Mouse (Mus musculus) left cerebral cortex, postnatal 10 days (tissue): ENCODE data around the gene 6820408C15Rik. TPM values are rescaled to one million over a fixed set of nuclear protein-coding genes. Genes with fewer than 3 reads are reported as not detected.
A peak's percentile ranks its signal among the peaks of the same experiment; 100 is the strongest.

Experiments used
- DNase-seq, 2 experiments: peaks; one replicate each; pipeline ENCODE4 v3.0.0; 2021 to 2022; ENCODE audit warnings: low spot score in 2 of 2, mixed read lengths in 1 of 2; ENCODE audit errors: extremely low spot score in 1 of 2
- intact Hi-C: fragments of 180-260 bp; cut with DNase I; formaldehyde crosslinking; loops from one replicate; pipeline ENCODE4 v1.15.1; 2025
- total RNA-seq, 2 experiments: library from RNA; stranded (reverse); gene quantifications; 2 replicates each; pipeline ENCODE4 v1.2.3; 2021

Gene 6820408C15Rik
- 1 to 10 TPM; 3.4 to 3.7 TPM for total RNA-seq

DNA sequence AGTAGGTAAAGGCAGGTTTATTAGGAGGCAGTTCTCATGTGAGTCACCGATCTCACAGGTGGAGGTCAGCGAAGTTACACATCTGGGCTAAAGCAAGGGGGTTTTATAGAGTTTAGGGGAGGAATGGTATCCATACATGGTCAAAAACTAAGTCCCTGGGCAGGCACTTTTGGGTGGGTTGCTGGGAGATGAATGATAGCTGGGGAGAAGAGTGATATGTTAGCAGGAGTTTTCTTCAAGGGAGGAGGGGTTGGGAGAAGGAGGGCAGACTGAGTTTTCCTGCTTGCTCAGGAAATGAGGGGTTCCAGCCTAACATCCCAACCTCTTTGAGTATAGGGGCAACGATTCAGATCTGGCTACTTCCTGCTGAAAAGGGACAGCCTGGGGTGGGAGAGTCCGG, at the start of gene 6820408C15Rik:
Gene 6820408C15Rik (plus strand): TSS at position 301 of the 400 bp plus-strand sequence.
- no peak for DNase-seq
- intact Hi-C loops, result no loop called here

DNA sequence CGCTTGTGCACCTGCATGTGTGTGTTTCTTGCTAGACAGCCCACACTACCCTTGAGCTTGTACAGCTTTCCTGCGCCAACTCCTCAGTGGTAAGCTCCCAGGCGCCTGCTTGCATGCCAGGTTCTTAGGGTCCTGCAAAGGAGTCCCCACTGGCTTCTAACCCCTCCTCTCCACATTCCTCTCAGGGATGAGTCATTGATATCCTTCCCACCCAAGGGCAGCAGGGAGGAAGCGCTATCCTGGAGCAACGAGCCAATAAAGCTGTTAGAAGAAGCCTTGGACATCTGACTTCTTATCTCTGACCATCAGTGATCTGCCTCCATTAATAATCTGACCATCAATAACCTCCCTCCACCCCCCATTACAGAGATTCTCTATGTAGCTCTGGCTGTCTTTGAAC, 47.5 kb upstream of the 6820408C15Rik start:
- intact Hi-C loops, result loop anchor here (10.0 kb wide), 1 partner anchor 273 kb away; no protein-coding TSS in a partner anchor
- DNase-seq, result no peak

DNA sequence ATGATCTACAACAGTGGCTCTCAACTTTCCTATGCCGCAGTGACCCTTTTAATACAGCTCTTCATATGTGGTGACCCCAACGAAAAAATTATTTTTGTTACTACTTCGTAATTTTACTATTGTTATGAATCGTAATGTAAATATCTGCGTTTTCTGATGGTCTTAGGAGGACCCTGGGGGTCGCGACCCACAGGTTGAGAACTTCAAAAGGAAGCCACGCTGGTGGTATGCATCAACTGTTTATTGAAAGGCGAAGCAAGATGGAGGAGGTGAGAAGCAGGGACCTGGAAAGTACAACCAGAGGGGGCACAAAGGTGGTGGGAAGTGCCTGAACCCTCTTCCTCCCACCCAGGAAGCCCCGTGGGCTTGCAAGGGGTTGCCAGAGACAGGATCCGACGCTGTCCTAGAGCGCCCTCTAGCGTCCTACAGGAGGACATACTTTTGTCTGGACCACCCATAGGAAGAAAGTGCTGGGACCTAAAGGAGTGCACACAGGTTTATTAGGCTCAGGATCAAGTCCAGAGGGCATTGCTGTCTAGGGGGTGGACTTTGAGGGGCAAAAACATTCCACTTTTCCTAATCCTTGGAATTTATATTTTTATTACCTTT, 46.8 kb upstream of the 6820408C15Rik start:
- intact Hi-C loops, result loop anchor here (10.0 kb wide), 1 partner anchor 274 kb away; no protein-coding TSS in a partner anchor
- DNase-seq, result peak in 1 of 2 experiments; percentile 62

DNA sequence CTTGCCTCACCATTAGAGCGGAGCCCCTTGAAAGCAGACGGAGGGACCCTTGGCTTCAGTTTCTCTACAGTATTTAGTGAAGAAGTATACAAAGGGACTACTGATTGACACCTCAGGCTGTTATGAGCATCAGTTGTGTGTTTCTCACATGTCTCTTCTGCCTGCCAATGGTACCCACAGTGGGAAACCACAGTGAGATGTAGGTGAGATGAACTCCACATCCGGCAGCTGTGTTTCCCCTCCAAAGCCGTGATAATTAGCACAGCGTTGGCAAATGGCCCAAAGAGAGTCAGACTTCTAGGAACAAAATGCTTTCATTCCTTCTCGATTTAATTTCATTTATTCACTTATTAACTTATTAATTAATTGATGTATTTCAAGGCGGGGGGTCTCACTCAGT, 43.3 kb upstream of the 6820408C15Rik start:
- DNase-seq, result no peak
- intact Hi-C loops, result no loop called here

DNA sequence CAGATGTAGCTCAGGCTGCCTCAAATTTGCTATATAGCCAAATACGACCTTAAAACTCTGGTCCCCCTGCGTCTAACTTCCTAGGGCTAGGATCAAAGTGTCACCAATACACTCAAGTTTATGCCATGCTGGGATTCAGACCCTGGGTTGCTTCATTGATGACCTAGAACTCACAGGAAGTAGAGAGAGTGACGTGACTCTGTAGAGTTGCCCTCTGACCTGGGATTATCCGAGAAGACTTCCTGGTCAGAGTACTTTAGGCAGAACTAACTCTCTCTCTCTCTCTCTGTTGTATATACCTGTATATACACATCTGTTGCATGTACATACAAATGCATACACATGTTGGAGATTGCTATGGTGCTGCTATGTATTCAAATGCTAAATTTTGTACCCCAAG, 42.7 kb upstream of the 6820408C15Rik start:
- intact Hi-C loops, result no loop called here
- DNase-seq, result no peak

DNA sequence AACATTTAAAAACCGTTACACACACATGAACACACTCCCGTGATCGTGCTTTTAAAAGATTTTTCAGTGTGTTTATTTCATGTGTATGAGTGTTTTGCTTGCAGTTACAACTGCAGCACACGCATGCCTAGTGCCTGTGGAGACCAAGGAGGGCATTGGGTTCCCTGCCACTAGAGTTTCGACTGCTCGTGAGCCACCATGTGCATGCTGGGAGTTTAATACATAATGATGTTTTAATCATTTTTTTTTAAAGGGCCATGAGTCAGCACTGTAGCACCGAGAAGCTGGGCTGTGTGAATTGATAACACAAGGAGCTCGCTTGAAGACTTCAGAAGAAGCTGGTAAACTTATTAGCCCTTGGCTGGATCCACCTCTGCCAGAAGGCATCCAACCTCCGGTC, 41.8 kb upstream of the 6820408C15Rik start:
- DNase-seq, result no peak
- intact Hi-C loops, result no loop called here

DNA sequence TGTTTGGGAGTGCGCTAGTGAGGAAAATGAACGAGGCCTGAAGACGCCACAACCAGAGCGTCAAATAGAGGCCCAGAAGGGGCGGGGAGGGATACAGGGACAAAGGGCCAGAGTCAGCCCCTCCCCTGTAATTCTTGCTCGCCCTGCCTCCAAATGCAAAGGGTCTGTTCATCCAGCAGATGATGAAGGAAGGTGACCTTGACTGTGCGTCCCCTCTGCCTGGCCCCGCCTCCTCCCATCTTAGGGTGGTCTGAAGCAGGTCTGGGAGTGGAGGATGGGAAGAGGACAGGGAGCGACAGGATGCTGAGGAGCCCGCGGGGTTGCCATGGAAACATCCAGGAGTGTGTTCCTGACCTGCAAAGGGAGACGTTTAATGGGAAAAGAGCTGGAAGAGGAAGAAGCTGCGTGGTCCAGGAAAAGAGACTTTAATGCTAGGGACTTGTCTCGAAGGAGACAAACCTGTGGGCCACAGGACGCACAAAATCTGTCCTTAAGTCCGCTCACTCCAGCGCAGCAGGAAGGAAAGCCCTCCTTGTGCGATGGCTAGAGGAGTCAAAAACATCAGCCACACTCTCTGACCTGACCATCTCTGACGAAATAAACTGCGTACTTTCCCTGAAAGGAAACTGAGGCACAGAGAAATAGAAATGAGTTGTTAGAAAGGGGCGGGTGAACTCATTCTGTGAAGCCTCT, 39.6 kb upstream of the 6820408C15Rik start:
- peak in 1 of 2 experiments; percentile 59 for DNase-seq
- intact Hi-C loops, result no loop called here

DNA sequence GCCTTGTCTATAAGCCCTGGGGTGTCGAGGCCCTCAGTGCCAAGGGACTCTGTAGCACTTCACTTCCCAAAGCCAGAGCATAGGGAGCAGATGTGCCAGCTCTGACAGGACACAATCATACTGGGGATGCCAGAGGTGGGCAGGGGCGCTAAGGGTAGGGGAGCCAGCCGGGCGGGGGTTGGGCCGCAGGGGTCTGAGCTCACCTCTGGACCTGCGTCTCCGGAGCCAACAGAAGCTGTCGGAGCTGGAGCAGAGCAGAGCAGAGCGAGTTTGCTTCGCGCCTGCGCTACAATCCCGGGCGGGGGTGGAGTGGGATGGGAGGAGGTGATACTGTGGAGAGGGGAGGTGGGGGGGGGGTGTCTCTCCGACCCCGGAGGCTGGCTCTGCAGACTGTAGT, 39.0 kb upstream of the 6820408C15Rik start, which contains the start of gene Nrsn2:
Gene Nrsn2 (minus strand): TSS at position 294 of the 397 bp plus-strand sequence.
- intact Hi-C loops, result no loop called here
- DNase-seq, result peak in 1 of 2 experiments; percentile 56

DNA sequence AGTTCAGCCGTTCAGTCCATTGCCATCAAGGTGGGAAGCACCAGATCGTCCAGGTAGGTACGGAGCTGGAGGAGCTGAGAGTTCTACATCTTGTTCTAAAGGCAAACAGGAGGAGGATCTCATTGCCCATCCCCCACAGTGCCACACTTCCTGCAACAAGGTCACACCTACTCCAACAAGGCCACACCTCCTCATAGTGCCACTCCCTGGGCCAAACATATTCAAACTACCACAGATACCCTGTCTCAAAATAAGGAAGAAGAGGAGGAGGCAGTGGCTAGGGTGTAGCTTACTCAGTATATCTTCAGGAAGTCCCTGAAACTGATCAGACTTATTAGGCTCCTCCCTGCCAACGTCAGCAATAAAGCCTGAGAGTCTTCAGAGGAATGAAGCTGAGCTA, 31.2 kb upstream of the 6820408C15Rik start:
- DNase-seq, result no peak

DNA sequence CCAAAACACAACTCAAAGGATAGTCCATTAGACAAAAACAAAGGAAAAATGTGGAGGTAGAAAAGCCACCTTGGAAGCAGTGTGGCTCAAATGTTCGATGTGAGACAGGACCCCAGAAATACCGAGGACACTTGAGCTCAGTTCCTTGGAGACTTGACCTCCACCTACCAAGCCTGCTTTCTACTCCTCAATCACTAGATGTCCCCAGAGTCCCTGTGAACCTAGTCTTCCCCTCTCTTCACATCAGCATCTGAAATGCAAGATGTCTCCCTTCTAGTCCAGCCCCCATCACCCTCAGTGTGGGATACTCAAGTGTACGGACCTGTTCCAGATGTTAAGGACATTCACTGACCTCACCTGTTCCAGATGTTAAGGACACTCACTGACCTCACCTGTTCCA, 22.6 kb upstream of the 6820408C15Rik start:
- intact Hi-C loops, result loop anchor here (2.0 to 10.0 kb wide), 2 partner anchors 44 to 152 kb away; partner anchors contain the start of gene Defb29
- peak in 1 of 2 experiments; percentile 43 for DNase-seq

More for the DNA sequence above, 31.2 kb upstream of the 6820408C15Rik start:
- intact Hi-C loops, result no loop called here

DNA sequence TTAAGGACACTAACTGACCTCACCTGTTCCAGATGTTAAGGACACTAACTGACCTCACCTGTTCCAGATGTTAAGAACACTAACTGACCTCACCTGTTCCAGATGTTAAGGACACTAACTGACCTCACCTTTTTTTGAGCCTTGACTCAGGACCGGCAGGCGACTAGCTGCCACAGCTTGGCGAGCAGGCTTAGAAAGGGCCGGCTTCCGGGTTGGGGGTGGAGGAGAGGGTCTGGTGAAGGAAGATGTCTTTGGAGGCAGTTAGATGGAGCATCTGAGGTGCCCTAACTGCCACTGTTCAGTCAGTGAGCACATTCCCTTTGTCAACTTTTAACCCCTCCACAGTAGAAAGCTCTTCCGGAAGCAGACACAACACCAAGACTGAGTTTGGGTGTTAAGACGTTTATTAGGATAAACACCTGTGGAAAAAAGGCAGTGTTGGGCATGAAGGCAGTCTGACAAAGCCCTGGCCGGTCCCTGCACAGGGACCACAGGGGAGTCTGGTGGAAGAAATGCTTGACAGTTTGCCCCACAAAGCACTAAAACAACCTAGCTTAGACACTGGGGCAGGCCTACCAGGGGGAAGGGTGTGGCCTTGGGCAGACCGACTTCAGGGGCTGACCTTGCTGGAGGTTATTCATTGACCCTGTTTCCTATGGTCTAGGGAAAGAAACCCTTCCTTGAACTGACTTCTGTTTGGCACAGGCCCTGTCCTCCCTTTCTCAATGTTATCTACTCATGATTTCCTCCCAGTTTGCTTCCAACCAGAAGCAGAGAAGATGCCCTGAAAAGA, 22.0 kb upstream of the 6820408C15Rik start:
- DNase-seq, result no peak
- intact Hi-C loops, result loop anchor here (2.0 to 10.0 kb wide), 2 partner anchors 43 to 151 kb away; partner anchors contain the start of gene Defb29

DNA sequence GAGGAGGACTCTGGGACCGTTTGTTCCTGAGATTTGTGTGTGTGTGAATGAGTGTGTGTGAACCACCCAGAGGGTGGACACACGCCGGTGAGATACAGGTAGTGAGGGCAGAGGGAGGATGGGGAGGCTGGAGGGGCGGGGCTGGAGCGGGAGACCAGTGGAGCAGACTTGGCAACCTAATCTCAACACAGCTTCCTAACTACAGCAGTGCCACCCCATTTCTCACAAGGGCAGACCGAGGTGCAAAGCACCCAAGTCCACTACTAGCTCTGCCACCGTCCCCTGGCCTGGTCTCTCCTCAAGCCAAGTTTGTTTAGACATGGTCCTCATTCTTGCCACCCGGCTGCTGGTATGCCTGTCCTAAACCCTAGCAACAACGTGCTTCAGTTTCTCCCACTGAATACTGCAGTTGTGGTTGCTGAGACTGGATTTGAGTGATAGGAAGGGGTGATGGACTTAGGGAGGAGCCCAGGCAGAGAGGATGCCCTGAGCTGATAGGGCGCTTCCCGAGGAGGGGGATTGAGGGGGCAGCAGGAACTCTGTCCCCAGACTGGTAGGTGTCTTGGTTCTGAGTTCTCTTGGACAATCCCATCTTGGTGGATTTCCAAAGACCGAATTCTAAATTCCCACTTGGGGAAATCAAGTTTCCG, 20.0 kb upstream of the 6820408C15Rik start:
- intact Hi-C loops, result loop anchor here (10.0 kb wide), 1 partner anchor 149 kb away; the partner anchor contains the start of gene Defb29
- DNase-seq, result peak in 1 of 2 experiments; percentile 41

DNA sequence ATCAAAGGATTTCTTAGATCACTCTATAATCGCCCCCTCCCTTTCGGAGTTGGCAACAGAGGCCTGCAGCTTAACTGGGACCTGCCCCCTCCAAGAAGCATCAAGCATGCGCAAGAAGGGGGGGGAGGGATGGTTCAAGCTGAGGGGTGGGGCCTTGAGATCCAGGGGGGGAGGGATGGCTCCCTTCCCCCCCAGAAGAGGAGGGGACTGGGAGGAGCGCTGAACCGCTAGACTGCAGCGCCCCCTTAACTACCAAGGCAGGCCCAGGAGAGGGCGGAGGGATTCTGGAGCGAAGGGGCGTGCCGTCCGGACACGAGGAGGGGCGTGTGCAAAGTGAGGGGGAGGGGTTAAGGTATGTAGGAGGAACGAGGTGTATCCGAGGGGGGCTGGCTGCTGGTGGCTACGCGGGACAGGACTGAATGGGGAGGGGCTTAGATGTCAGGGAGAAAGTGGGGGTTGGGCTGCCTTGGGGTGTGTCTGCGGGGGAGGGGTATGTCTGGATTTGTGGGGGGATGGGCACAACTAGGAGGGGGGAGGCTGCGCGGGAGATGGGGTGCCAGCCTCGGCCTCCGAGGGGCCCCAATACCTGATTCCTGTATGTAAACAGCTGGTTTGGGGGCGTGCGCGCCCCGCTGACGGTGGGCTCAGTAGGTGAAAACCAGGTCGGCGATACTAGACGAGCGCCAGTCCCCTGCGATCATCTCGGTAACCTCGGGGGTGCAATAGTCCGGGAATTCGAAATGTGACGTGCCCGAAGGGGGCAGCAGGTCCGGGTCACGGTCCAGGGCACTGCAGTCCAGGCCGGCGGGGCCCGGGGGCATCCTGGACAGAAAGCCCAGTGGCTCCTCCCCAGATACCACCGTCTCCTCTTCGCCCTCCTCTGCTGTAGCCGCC, 19.0 kb upstream of the 6820408C15Rik start:
- intact Hi-C loops, result loop anchor here (10.0 kb wide), 1 partner anchor 148 kb away; the partner anchor contains the start of gene Defb29
- peak; percentile 91 to 96 for DNase-seq

DNA sequence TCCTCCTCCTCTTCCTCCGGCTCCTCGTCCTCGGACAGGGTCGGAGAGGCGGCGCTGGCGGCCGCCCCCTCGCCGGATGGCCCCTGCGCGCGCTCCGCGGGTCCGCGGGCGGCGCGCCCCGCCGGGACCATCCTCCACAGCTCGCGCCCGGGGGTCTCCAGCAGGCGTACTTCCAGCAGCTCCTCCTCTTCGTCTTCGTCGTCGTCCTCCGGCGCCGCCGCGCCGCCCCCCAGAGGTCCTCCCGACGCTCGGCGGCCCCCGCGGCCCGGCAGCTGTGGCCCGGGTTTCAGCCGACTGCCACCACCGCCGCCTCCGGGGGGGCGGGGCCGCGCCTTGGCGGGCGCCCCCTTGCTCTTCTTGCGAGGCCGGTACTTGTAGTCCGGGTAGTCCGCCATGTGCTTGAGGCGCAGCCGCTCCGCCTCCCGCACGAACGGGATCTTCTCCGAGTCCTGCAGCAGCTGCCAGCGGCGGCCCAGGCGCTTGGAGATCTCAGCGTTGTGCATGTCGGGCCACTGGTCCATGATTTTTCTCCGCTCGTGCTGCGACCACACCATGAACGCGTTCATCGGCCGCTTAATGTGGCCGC, 18.3 kb upstream of the 6820408C15Rik start:
- peak; percentile 83 to 93 for DNase-seq
- intact Hi-C loops, result loop anchor here (10.0 kb wide), 1 partner anchor 148 kb away; the partner anchor contains the start of gene Defb29

DNA sequence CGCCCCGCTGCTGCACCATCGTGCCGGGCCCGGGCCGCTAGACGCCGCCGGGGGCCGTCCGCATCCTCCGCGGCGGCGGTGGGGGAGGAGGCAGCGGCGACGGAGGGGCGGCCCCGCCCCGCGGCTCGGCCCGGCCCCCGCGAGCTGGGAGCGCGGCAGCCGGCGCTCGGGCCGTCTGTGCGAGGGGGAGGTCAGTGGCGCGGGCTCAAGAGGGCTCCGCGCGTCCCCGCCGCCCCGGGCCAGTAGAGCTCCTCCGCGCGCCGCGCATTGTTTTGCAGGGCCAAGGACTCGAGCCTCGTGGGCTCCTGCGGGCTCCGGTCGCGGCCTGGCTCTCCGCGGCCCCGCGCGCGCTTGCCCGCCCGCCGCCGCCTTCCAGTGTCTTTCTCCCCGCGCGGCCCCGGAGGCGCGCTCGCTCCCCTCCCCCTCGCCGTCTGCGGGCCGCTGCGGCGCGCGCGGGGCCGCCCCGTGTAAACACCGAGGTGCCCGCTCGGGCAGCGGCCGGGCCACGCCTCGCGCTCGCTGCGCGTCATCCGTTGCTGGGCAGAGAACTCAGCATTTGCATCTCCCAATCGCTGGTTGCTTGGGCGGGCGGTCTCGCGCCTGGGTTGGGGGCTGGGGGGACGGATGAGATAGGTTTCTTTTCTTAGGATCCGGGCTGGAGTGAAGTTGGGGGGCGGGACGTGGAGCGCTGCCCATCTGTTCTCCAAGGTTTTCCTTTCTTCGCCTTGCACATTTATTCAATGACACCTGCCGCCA, 17.5 kb upstream of the 6820408C15Rik start, which contains the start of gene Sox12:
Gene Sox12 (minus strand): TSS at position 384 of the 756 bp plus-strand sequence.
- intact Hi-C loops, result loop anchor here (10.0 kb wide), 1 partner anchor 147 kb away; the partner anchor contains the start of gene Defb29
- DNase-seq, result peak; percentile 98

DNA sequence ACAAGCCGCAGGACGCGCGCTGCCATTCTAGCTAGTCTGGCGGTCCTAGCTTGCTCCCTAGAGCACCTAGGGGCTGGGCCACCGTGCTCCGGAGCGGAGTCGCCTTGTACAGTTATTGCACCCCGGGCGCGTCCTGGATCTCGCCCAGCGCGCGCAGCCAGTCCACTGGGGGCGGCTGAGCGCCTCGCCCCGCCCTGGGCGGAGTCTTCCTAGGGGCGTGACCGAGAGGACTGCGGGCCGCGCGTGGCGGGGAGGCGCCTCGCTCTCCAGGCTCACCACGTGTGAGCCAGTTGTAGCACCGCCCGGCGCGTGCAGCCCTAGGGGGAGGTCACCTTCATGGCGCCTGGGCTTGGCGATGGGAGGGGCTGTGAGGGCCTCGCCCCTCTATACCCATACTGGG, 16.7 kb upstream of the 6820408C15Rik start:
- peak; percentile 89 to 96 for DNase-seq
- intact Hi-C loops, result loop anchor here (10.0 kb wide), 1 partner anchor 146 kb away; the partner anchor contains the start of gene Defb29
